Mouse (Mus musculus): ENCODE measurements around the gene Fam174a. TPM values are rescaled to one million over a fixed set of nuclear protein-coding genes. Genes with fewer than 3 reads are reported as not detected.

The Fam174a gene
- polyA plus RNA-seq, 1 experiment, result 6.2 TPM

- no peak overlapping the region for H3K4me3 ChIP-seq (ENCODE audit: insufficient read depth, poor library complexity, severe bottlenecking)
- H3K27me3 ChIP-seq (ENCODE audit: control insufficient read depth, insufficient read depth, insufficient read length), result no peaks in the 10 kb centered on the region
- TF ChIP-seq CTCF (IDR thresholded peaks at IDR 0.05; ENCODE audit: control insufficient read depth, insufficient read depth, insufficient read length) (no peak), CEBPB (IDR thresholded peaks at IDR 0.05; ENCODE audit: low read depth) (no peak), MYOD1 (IDR thresholded peaks at IDR 0.05; ENCODE audit: control insufficient read depth, insufficient read length, low read depth) (no peak), MAX (IDR thresholded peaks at IDR 0.05) (no peak), USF1 (IDR thresholded peaks at IDR 0.05; ENCODE audit: low read depth) (no peak), FOSL1 (IDR thresholded peaks at IDR 0.05; ENCODE audit: insufficient read depth, low read length, poor library complexity, severe bottlenecking) (no peak), MYOG (IDR thresholded peaks at IDR 0.05; ENCODE audit: control insufficient read depth, extremely low read depth, insufficient read length) (no peak)
- no peaks in the 10 kb centered on the region for H3K36me3 ChIP-seq (ENCODE audit: control insufficient read depth, insufficient read depth)
- no peak overlapping the region for H3ac ChIP-seq (ENCODE audit: control insufficient read depth, insufficient read length, low read depth)
- no peaks in the 10 kb centered on the region for H3K79me3 ChIP-seq (ENCODE audit: low read depth)
- no peaks in the 10 kb centered on the region for H3K79me2 ChIP-seq (ENCODE audit: control insufficient read depth, insufficient read depth)
These were observed 28.8 kb downstream of the Fam174a start for GRCm38 (mm10) chr1:95342242-95342641.

GRCm38 (mm10) chr1:95343585-95344485 is 30.4 kb downstream of the Fam174a start:
- no peaks in the 10 kb centered on the region for H3K79me3 ChIP-seq (ENCODE audit: low read depth)
- TF ChIP-seq CEBPB (IDR thresholded peaks at IDR 0.05; ENCODE audit: low read depth), result no peak
- H3K4me3 ChIP-seq (ENCODE audit: insufficient read depth, poor library complexity, severe bottlenecking), result no peak overlapping the region
- no peaks in the 10 kb centered on the region for H3K79me2 ChIP-seq (ENCODE audit: control insufficient read depth, insufficient read depth)
- H3K27me3 ChIP-seq (ENCODE audit: control insufficient read depth, insufficient read depth, insufficient read length), result no peaks in the 10 kb centered on the region
- H3ac ChIP-seq (ENCODE audit: control insufficient read depth, insufficient read length, low read depth), result no peak overlapping the region
- no peaks in the 10 kb centered on the region for H3K36me3 ChIP-seq (ENCODE audit: control insufficient read depth, insufficient read depth)

DNA sequence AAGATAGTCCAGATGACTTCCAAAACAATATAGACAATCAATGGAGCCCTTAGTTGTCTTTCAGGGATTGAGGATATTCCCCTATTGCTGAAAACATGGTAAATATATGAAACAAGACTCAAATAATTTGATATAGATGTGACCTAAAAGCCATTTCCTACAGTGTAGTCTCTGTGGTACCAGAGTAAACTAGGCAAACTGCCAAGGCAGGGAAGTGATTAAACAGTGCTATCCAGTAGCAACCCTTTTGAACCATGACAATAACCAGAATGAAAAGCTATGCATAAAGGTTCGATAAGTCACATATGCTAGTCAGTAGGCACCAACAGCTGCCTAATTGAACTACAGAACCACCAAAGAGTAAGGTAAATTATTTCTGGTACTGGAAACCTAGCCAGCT is 40.7 kb downstream of the Fam174a start:
- no peaks in the 10 kb centered on the region for H3K36me3 ChIP-seq (ENCODE audit: control insufficient read depth, insufficient read depth)
- no peak overlapping the region for H3K4me3 ChIP-seq (ENCODE audit: insufficient read depth, poor library complexity, severe bottlenecking)
- no peak overlapping the region for H3ac ChIP-seq (ENCODE audit: control insufficient read depth, insufficient read length, low read depth)
- H3K79me3 ChIP-seq (ENCODE audit: low read depth), result no peaks in the 10 kb centered on the region
- H3K27me3 ChIP-seq (ENCODE audit: control insufficient read depth, insufficient read depth, insufficient read length), result no peaks in the 10 kb centered on the region
- no peaks in the 10 kb centered on the region for H3K79me2 ChIP-seq (ENCODE audit: control insufficient read depth, insufficient read depth)
- TF ChIP-seq MYOD1 (IDR thresholded peaks at IDR 0.05; ENCODE audit: control insufficient read depth, insufficient read length, low read depth) (no peak), MYOG (IDR thresholded peaks at IDR 0.05; ENCODE audit: control insufficient read depth, extremely low read depth, insufficient read length) (no peak), CTCF (IDR thresholded peaks at IDR 0.05; ENCODE audit: control insufficient read depth, insufficient read depth, insufficient read length) (no peak), MAX (IDR thresholded peaks at IDR 0.05) (no peak), CEBPB (IDR thresholded peaks at IDR 0.05; ENCODE audit: low read depth) (no peak), FOSL1 (IDR thresholded peaks at IDR 0.05; ENCODE audit: insufficient read depth, low read length, poor library complexity, severe bottlenecking) (no peak), USF1 (IDR thresholded peaks at IDR 0.05; ENCODE audit: low read depth) (no peak)

- no peak for TF ChIP-seq CEBPB (IDR thresholded peaks at IDR 0.05; ENCODE audit: low read depth)
- no peak for TF ChIP-seq MYOD1 (IDR thresholded peaks at IDR 0.05; ENCODE audit: control insufficient read depth, insufficient read length, low read depth)
- TF ChIP-seq MAX (IDR thresholded peaks at IDR 0.05), result no peak
- no peak for TF ChIP-seq MYOG (IDR thresholded peaks at IDR 0.05; ENCODE audit: control insufficient read depth, extremely low read depth, insufficient read length)
- TF ChIP-seq USF1 (IDR thresholded peaks at IDR 0.05; ENCODE audit: low read depth), result no peak
- no peak for TF ChIP-seq CTCF (IDR thresholded peaks at IDR 0.05; ENCODE audit: control insufficient read depth, insufficient read depth, insufficient read length)
- TF ChIP-seq FOSL1 (IDR thresholded peaks at IDR 0.05; ENCODE audit: insufficient read depth, low read length, poor library complexity, severe bottlenecking), result no peak
- H3K27me3 ChIP-seq (ENCODE audit: control insufficient read depth, insufficient read depth, insufficient read length), result no peaks in the 10 kb centered on the region
- H3K36me3 ChIP-seq (ENCODE audit: control insufficient read depth, insufficient read depth), result no peaks in the 10 kb centered on the region
- no peak overlapping the region for H3ac ChIP-seq (ENCODE audit: control insufficient read depth, insufficient read length, low read depth)
- no peaks in the 10 kb centered on the region for H3K79me2 ChIP-seq (ENCODE audit: control insufficient read depth, insufficient read depth)
- H3K4me3 ChIP-seq (ENCODE audit: insufficient read depth, poor library complexity, severe bottlenecking), result no peak overlapping the region
- no peaks in the 10 kb centered on the region for H3K79me3 ChIP-seq (ENCODE audit: low read depth)
These were observed 43.5 kb downstream of the Fam174a start for GRCm38 (mm10) chr1:95356904-95357303.

DNA sequence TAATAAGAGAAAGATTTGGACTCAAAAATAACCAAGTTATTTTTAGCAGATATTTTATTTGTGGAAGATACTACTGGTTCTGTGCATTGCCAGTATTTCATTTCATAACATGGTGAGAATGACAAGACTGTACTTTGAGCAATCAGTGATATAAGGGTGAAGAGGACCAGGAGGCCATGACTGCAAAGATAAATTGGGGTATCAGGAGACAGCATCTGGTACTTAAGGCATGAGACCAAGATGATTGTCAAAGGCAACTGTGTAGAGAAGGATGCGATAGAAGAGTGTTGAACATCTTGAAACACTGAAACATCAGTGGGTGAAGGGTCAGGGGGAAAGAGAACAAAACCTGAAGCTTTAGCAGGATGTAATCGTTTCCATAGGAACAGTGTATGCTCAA is 50.3 kb downstream of the Fam174a start:
- TF ChIP-seq FOSL1 (IDR thresholded peaks at IDR 0.05; ENCODE audit: insufficient read depth, low read length, poor library complexity, severe bottlenecking) (no peak), USF1 (IDR thresholded peaks at IDR 0.05; ENCODE audit: low read depth) (no peak), CTCF (IDR thresholded peaks at IDR 0.05; ENCODE audit: control insufficient read depth, insufficient read depth, insufficient read length) (no peak), MYOD1 (IDR thresholded peaks at IDR 0.05; ENCODE audit: control insufficient read depth, insufficient read length, low read depth) (no peak), MAX (IDR thresholded peaks at IDR 0.05) (no peak), CEBPB (IDR thresholded peaks at IDR 0.05; ENCODE audit: low read depth) (no peak), MYOG (IDR thresholded peaks at IDR 0.05; ENCODE audit: control insufficient read depth, extremely low read depth, insufficient read length) (no peak)
- Histone ChIP-seq H3K79me3 (ENCODE audit: low read depth) (no peaks in the 10 kb centered on the region), H3K4me3 (ENCODE audit: insufficient read depth, poor library complexity, severe bottlenecking) (no peak overlapping the region), H3ac (ENCODE audit: control insufficient read depth, insufficient read length, low read depth) (no peak overlapping the region), H3K79me2 (ENCODE audit: control insufficient read depth, insufficient read depth) (no peaks in the 10 kb centered on the region), H3K27me3 (ENCODE audit: control insufficient read depth, insufficient read depth, insufficient read length) (no peaks in the 10 kb centered on the region), H3K36me3 (ENCODE audit: control insufficient read depth, insufficient read depth) (no peaks in the 10 kb centered on the region)
